Mouse (Mus musculus) thymus, adult 2 months (tissue): ENCODE results near the gene Fam114a1. TPM values are rescaled to one million over a fixed set of nuclear protein-coding genes. Genes with fewer than 3 reads are reported as not detected.
A peak's percentile ranks its signal among the peaks of the same experiment; 100 is the strongest.

Experiments
- DNase-seq: peaks from one replicate; pipeline ENCODE4 v3.0.0; 2021
- H3K27ac ChIP-seq: fragments of 200-500 bp; 2 replicates; pipeline ENCODE4 v1.5.1; 2012; ENCODE audit warnings: low read length, control low read depth; ENCODE audit not compliant: control insufficient read depth, insufficient read depth
- H3K27me3 ChIP-seq: fragments of 200-500 bp; 2 replicates; pipeline ENCODE4 v1.6.1; 2012; ENCODE audit warnings: mild to moderate bottlenecking, low read length, moderate library complexity, mixed read lengths; ENCODE audit not compliant: control insufficient read depth, insufficient read depth
- H3K36me3 ChIP-seq: fragments of 200-500 bp; 2 replicates; pipeline ENCODE4 v1.6.1; 2012; ENCODE audit warnings: mild to moderate bottlenecking, low read length, moderate library complexity; ENCODE audit not compliant: control insufficient read depth, insufficient read depth
- H3K4me1 ChIP-seq: fragments of 200-500 bp; replicated peaks from 2 replicates; pipeline ENCODE4 v1.6.1; 2012; ENCODE audit warnings: low read length; ENCODE audit not compliant: control insufficient read depth, insufficient read depth
- H3K4me3 ChIP-seq: fragments of 200-500 bp; 2 replicates; pipeline ENCODE4 v1.5.1; 2012; ENCODE audit warnings: mild to moderate bottlenecking, low read length, control low read depth, moderate library complexity; ENCODE audit not compliant: control insufficient read depth, insufficient read depth
- CTCF ChIP-seq: fragments of 200-500 bp; IDR thresholded peaks from 2 replicates; pipeline ENCODE4 v1.5.1; 2012; ENCODE audit warnings: mild to moderate bottlenecking, control low read depth, low read length, moderate library complexity, borderline replicate concordance; ENCODE audit not compliant: control insufficient read depth, poor library complexity, insufficient read depth; ENCODE audit errors: extremely low read depth
- POLR2A ChIP-seq: fragments of 200-500 bp; IDR thresholded peaks from 2 replicates; pipeline ENCODE4 v1.6.1; 2012; ENCODE audit warnings: mild to moderate bottlenecking, low read length, control low read depth, moderate library complexity; ENCODE audit not compliant: control insufficient read depth, poor library complexity, insufficient read depth; ENCODE audit errors: extremely low read depth
- WGBS: fragments of 180-500 bp; shearing (Covaris S2); methylation state at CpG from one replicate; pipeline ENCODE4 v1.1.7; 2018; 5-methylcytosine and 5-hydroxymethylcytosine counted together
- polyA plus RNA-seq: library from polyadenylated mRNA; depleted of rRNA; stranded (reverse); fragments of >200 nt; gene quantifications from 2 replicates; pipeline ENCODE4 v1.2.3, GENCODE M21; 2012

The Fam114a1 gene
- polyA plus RNA-seq, 1 experiment = 6.8 TPM

DNA sequence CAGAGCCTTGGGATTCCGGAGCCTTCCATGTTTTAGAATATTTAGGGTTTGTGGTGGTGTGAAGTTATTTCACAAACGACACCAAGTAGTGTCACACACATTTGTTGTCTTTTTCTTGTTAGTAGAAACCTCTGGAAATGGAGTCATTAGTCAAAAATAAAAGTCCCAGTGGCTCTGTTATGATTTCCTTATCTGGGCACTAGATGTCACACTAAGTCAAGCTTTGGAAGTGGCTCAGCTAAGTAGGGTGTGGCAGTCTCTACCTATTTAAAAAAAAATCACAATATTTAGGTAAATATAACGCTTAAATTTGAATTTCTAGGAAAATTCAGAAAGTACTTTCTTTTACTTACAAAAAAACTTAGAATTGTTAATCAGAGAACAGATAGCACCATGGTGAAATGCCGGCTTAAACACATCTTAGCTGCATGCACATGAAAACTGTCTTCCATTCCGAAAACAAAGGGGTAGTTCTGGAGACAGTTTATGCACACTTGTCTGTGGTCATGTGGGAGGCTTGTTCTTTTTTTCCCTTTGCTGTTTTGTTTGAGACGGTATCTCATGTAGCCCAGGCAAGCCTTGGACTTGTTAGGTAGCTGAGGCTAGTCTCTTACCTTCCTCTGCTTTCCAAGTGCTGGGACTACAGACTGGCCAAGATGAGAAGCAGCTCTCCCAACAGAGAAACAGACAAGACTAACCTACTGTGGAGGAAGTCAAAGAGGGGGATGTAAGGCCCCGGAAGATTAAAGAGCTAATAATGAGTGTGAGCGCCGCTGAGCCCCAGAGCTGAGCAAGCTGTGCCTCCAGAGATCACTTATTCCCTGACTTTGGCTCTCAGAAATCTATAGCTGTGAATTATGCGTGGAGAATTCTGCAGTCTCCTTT lies 33.3 kb downstream of the Fam114a1 start:
- WGBS = 77% methylated on average over 10 of the region's 10 CpGs
- TF ChIP-seq POLR2A (no peak), CTCF (no peak)
- Histone ChIP-seq H3K4me3 (no peak overlapping the region), H3K27ac (no peak overlapping the region), H3K27me3 (no peaks in the 10 kb centered on the region), H3K4me1 (peaks cover 19% of the 10 kb centered on the region), H3K36me3 (no peaks in the 10 kb centered on the region)
- DNase-seq = peak; percentile 6

DNA sequence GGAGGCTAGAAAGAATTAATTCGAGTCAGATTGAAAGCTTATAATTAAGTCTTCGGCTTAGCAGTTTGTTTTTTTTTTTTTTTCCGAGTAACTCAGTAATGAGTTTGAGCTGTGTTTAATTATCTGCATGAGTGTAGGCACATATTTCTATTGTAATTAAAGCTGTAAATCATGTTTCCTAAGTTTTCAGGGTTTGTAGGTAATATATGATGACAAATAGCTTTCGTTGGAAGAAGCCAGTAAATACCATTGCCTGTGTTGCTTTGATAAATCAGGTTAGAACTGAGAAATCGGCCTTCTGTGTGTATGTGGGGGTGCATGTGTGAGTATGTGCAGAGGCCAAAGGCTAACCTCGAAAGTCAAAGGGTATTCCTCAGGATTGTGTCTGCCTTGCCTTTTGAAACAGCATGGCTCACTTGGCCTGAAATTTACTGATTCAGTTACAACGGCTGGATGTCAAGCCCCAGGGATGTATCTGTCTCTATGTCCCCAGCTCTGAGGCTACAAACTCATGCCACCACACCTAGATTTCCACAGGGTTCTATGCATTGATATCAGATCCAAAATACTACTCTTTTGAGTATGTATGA lies 34.2 kb downstream of the Fam114a1 start:
- H3K27ac ChIP-seq = no peak overlapping the region
- no peak for TF ChIP-seq CTCF
- TF ChIP-seq POLR2A = no peak
- 95% methylated on average over 7 of the region's 7 CpGs for WGBS

DNA sequence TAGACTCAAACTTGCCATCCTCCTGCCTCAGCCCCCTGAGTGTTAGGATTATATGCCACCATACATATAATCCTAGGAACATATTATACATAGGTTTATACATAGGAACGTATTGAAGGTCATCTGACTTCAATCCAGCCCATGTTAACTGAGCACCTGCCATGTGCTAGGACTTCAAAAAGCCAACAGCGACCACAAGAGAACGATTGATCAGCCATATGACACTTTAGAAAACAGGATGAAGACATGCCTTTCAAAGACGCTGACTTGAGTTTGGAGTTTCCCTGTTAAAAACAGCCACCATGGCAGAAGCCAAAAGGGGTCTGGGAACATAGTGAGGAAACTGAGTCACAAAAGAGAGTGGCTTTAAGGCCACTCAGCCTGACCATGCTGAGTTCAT lies 35.4 kb downstream of the Fam114a1 start:
- Histone ChIP-seq H3K4me1 (peaks cover 19% of the 10 kb centered on the region), H3K4me3 (no peak overlapping the region), H3K36me3 (no peaks in the 10 kb centered on the region), H3K27me3 (no peaks in the 10 kb centered on the region), H3K27ac (peak overlapping the region; percentile 36; the same call in 1 of the 2 replicates)
- TF ChIP-seq CTCF (no peak), POLR2A (no peak)
- DNase-seq = no peak
- 39% methylated on average over 4 of the region's 4 CpGs for WGBS

More for the DNA sequence above, 34.2 kb downstream of the Fam114a1 start:
- H3K4me1 ChIP-seq = peaks cover 19% of the 10 kb centered on the region
- no peaks in the 10 kb centered on the region for H3K36me3 ChIP-seq
- DNase-seq = no peak
- H3K4me3 ChIP-seq = no peak overlapping the region
- H3K27me3 ChIP-seq = no peaks in the 10 kb centered on the region

DNA sequence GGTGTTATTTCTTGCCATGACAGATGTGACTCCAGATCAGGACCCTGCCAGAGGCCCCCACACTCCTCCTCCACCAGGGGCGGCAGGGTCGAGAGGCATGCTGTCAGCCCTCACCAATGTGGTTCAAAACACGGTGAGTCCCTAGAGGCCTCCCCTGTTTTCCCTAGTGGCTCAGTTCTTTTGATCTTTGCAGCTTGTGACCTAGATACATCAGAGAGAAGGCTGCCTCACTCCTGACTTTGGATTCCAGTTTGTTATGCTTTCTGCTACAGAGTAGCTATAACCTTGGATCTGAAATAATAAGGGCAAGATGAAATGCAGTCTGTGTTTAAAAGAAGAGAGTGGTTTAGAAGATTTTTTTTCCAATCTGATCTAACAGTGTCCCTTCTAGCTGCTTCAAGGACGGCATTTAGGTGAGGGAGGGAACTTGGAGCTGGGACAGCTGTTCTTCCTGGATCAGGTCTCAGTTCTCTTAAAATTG lies 36.2 kb downstream of the Fam114a1 start:
- H3K4me1 ChIP-seq = peaks cover 19% of the 10 kb centered on the region
- H3K27me3 ChIP-seq = no peaks in the 10 kb centered on the region
- 26% methylated on average over 4 of the region's 4 CpGs for WGBS
- TF ChIP-seq CTCF (0 out of 2 replicates have a peak, but pooled peaks have one; percentile 20), POLR2A (no peak)
- DNase-seq = peak; percentile 38
- no peaks in the 10 kb centered on the region for H3K36me3 ChIP-seq
- no peak overlapping the region for H3K4me3 ChIP-seq
- peak overlapping the region; percentile 36; the same call in 1 of the 2 replicates for H3K27ac ChIP-seq

DNA sequence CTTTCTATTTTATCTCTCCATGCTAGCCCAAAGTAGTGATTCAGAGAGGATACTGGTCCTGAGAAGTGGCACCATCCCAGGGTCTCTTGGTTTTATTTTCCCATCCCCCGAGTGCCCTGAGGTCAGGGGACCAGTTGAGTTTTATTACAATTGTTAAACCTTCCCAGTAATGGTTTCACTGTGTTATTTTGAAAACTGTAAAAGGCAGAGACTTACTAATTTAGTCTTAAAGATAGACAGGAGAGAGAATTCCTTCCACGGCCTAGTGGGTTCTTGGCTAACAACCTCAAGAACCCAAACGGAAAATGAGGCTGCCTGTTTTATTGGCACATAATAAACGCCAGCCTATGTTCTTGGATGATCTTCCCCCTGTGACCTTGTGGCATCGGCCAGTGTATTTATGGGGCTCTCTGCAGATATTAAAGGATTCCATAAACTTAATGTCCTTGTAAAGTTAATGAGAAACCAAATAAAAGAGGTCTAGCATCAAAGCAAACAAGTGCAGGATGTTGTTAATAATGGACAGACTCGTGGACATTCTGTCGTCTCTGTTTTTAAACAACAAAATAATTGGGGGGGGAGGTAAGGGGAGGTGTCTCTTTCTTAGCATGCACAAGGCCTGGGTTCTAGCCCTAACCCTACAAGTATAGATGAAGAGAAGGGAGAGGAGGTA lies 42.2 kb downstream of the Fam114a1 start:
- 94% methylated on average over 7 of the region's 7 CpGs for whole genome bisulfite sequencing

DNA sequence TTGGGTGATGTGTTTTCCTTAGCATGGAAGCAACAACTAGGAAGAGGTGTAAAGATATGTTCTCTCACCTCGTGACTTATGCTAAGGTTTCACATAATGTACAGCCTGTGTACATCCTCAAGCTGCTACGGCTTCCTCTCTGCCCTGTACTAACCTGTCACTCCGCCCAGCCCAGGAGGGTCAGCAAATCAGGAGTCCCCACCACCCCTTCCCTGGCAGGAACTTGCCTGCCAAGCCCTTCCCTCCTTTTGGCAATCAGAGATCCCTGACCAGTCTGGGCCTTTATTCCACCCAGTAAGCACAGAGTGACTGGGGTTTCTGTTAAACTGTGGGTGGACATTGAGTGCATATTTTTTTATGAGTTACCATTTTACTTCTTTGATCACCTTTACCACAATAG lies 45.6 kb downstream of the Fam114a1 start:
- Histone ChIP-seq H3K27ac (no peak overlapping the region), H3K4me1 (peaks cover 13% of the 10 kb centered on the region), H3K36me3 (no peaks in the 10 kb centered on the region), H3K27me3 (no peaks in the 10 kb centered on the region), H3K4me3 (no peak overlapping the region)
- DNase-seq = no peak
- WGBS = 91% methylated on average over 3 of the region's 3 CpGs
- TF ChIP-seq CTCF (no peak), POLR2A (no peak)

More for the DNA sequence above, 42.2 kb downstream of the Fam114a1 start:
- no peak for DNase-seq
- Histone ChIP-seq H3K27me3 (no peaks in the 10 kb centered on the region), H3K36me3 (no peaks in the 10 kb centered on the region), H3K27ac (no peak overlapping the region), H3K4me3 (no peak overlapping the region), H3K4me1 (peaks cover 6% of the 10 kb centered on the region)
- TF ChIP-seq POLR2A = no peak
